Mouse (Mus musculus) thymus, adult 2 months (tissue): ENCODE measurements around the gene Usp30. TPM values are rescaled to one million over a fixed set of nuclear protein-coding genes. Genes with fewer than 3 reads are reported as not detected.

Source experiments
- DNase-seq: peaks from one replicate; pipeline ENCODE4 v3.0.0; 2021
- H3K27ac ChIP-seq: fragments of 200-500 bp; 2 replicates; pipeline ENCODE4 v1.5.1; 2012; ENCODE audit warnings: low read length, control low read depth; ENCODE audit not compliant: control insufficient read depth, insufficient read depth
- H3K27me3 ChIP-seq: fragments of 200-500 bp; 2 replicates; pipeline ENCODE4 v1.6.1; 2012; ENCODE audit warnings: mild to moderate bottlenecking, low read length, moderate library complexity, mixed read lengths; ENCODE audit not compliant: control insufficient read depth, insufficient read depth
- H3K36me3 ChIP-seq: fragments of 200-500 bp; 2 replicates; pipeline ENCODE4 v1.6.1; 2012; ENCODE audit warnings: mild to moderate bottlenecking, low read length, moderate library complexity; ENCODE audit not compliant: control insufficient read depth, insufficient read depth
- H3K4me1 ChIP-seq: fragments of 200-500 bp; replicated peaks from 2 replicates; pipeline ENCODE4 v1.6.1; 2012; ENCODE audit warnings: low read length; ENCODE audit not compliant: control insufficient read depth, insufficient read depth
- H3K4me3 ChIP-seq: fragments of 200-500 bp; 2 replicates; pipeline ENCODE4 v1.5.1; 2012; ENCODE audit warnings: mild to moderate bottlenecking, low read length, control low read depth, moderate library complexity; ENCODE audit not compliant: control insufficient read depth, insufficient read depth
- CTCF ChIP-seq: fragments of 200-500 bp; IDR thresholded peaks from 2 replicates; pipeline ENCODE4 v1.5.1; 2012; ENCODE audit warnings: mild to moderate bottlenecking, control low read depth, low read length, moderate library complexity, borderline replicate concordance; ENCODE audit not compliant: control insufficient read depth, poor library complexity, insufficient read depth; ENCODE audit errors: extremely low read depth
- POLR2A ChIP-seq: fragments of 200-500 bp; IDR thresholded peaks from 2 replicates; pipeline ENCODE4 v1.6.1; 2012; ENCODE audit warnings: mild to moderate bottlenecking, low read length, control low read depth, moderate library complexity; ENCODE audit not compliant: control insufficient read depth, poor library complexity, insufficient read depth; ENCODE audit errors: extremely low read depth
- WGBS: fragments of 180-500 bp; shearing (Covaris S2); methylation state at CpG from one replicate; pipeline ENCODE4 v1.1.7; 2018; 5-methylcytosine and 5-hydroxymethylcytosine counted together
- polyA plus RNA-seq: library from polyadenylated mRNA; depleted of rRNA; stranded (reverse); fragments of >200 nt; gene quantifications from 2 replicates; pipeline ENCODE4 v1.2.3, GENCODE M21; 2012

Gene Usp30
- polyA plus RNA-seq, 1 experiment = 25.2 TPM

- TF ChIP-seq CTCF (no peak), POLR2A (0 out of 2 replicates have a peak, but pooled peaks have one; percentile 9)
- H3K36me3 ChIP-seq = no peaks in the 10 kb centered on the region
- 46% methylated on average over 12 of the region's 12 CpGs for WGBS
- H3K4me1 ChIP-seq = no peaks in the 10 kb centered on the region
- DNase-seq = peak; percentile 7
- no peak overlapping the region for H3K4me3 ChIP-seq
- no peaks in the 10 kb centered on the region for H3K27me3 ChIP-seq
- H3K27ac ChIP-seq = no peak overlapping the region
These were observed 88.2 kb downstream of the Usp30 start for GRCm38 (mm10) chr5:114153490-114153889.

- Histone ChIP-seq H3K36me3 (no peaks in the 10 kb centered on the region), H3K4me1 (no peaks in the 10 kb centered on the region), H3K4me3 (no peak overlapping the region), H3K27me3 (no peaks in the 10 kb centered on the region), H3K27ac (no peak overlapping the region)
- WGBS = 88% methylated on average over 5 of the region's 5 CpGs
- no peak for DNase-seq
- TF ChIP-seq POLR2A (no peak), CTCF (no peak)
These were observed 89.5 kb downstream of the Usp30 start for GRCm38 (mm10) chr5:114154765-114155164.

GRCm38 (mm10) chr5:114155168-114155933 lies 90.1 kb downstream of the Usp30 start:
- DNase-seq = no peak
- Histone ChIP-seq H3K4me1 (no peaks in the 10 kb centered on the region), H3K27me3 (no peaks in the 10 kb centered on the region), H3K36me3 (no peaks in the 10 kb centered on the region), H3K27ac (no peak overlapping the region), H3K4me3 (no peak overlapping the region)
- no peak for TF ChIP-seq POLR2A
- no peak for TF ChIP-seq CTCF
- WGBS = 71% methylated on average over 9 of the region's 9 CpGs

- no peak for DNase-seq
- Histone ChIP-seq H3K4me3 (no peak overlapping the region), H3K36me3 (no peaks in the 10 kb centered on the region), H3K27ac (no peak overlapping the region), H3K4me1 (no peaks in the 10 kb centered on the region), H3K27me3 (no peaks in the 10 kb centered on the region)
- no peak for TF ChIP-seq POLR2A
- TF ChIP-seq CTCF = no peak
- 76% methylated on average over 7 of the region's 7 CpGs for WGBS
These were observed 92.0 kb downstream of the Usp30 start for GRCm38 (mm10) chr5:114157236-114157635.

- Histone ChIP-seq H3K27ac (no peak overlapping the region), H3K4me1 (no peaks in the 10 kb centered on the region), H3K36me3 (no peaks in the 10 kb centered on the region), H3K4me3 (no peak overlapping the region), H3K27me3 (no peaks in the 10 kb centered on the region)
- DNase-seq = no peak
- no peak for TF ChIP-seq POLR2A
- no peak for TF ChIP-seq CTCF
- 93% methylated on average over 6 of the region's 6 CpGs for WGBS
These were observed 96.2 kb downstream of the Usp30 start for GRCm38 (mm10) chr5:114161424-114161823.

- no peak for TF ChIP-seq CTCF
- no peak for TF ChIP-seq POLR2A
- Histone ChIP-seq H3K36me3 (no peaks in the 10 kb centered on the region), H3K27me3 (no peaks in the 10 kb centered on the region), H3K4me1 (no peaks in the 10 kb centered on the region), H3K4me3 (no peak overlapping the region), H3K27ac (no peak overlapping the region)
- no peak for DNase-seq
- 51% methylated on average over 12 of the region's 12 CpGs for WGBS
These were observed 97.0 kb downstream of the Usp30 start for GRCm38 (mm10) chr5:114162106-114162815.
